Mouse (Mus musculus) layer of hippocampus, postnatal 10 days (tissue): ENCODE results near the gene Pilrb1. TPM values are rescaled to one million over a fixed set of nuclear protein-coding genes. Genes with fewer than 3 reads are reported as not detected.
"Not testable (repeated sequence)": the region's sequence is repeated elsewhere in the genome, so short reads cannot be mapped to it uniquely, and the experiment has no call there.

Experiments used
- DNase-seq, 2 experiments: peaks; one replicate each; pipeline ENCODE4 v3.0.0; 2021; ENCODE audit warnings: low spot score in 2 of 2
- long read RNA-seq: library from polyadenylated mRNA; stranded (forward); transcript quantifications from one replicate; pipeline ENCODE4 v2.0.0, GENCODE M21; 2023
- total RNA-seq, 2 experiments: library from RNA; stranded (reverse); gene quantifications; 2 replicates each; pipeline ENCODE4 v1.2.3; 2021

The Pilrb1 gene
- not detected for total RNA-seq
- long read RNA-seq, partial matches to known transcripts: 0 of 1 reads
- long read RNA-seq, other reads (novel, unspliced or antisense): 0 of 1 reads

- DNase-seq: not testable (repeated sequence)
Measured at GRCm38 (mm10) chr5:137857960-137858710, at the start of gene Pilrb1. Gene Pilrb1 (minus strand): TSS chr5:137858106.

GRCm38 (mm10) chr5:137897812-137898211 lies 39.9 kb upstream of the Pilrb1 start:
- no peak for DNase-seq

DNA sequence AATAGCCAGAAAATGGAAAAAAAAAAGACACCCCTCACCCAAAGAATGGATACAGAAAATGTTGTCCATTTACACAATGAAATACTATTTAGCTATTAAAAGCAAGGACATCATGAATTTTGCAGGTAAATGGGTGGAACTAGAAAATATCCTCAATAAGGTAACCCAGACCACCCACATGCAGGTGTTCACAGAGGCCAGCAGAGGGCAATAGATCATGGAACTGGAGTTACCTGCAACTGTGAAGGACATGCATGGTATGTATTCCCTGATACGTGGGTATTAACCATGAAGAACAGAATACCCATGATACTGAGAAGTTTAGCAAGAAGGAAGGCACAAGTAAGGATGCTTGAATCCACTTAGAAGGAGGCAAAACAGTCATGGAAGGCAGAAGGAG lies 35.0 kb upstream of the Pilrb1 start:
- DNase-seq: no peak

- no peak for DNase-seq
Measured at GRCm38 (mm10) chr5:137887666-137888065, 29.8 kb upstream of the Pilrb1 start.

DNA sequence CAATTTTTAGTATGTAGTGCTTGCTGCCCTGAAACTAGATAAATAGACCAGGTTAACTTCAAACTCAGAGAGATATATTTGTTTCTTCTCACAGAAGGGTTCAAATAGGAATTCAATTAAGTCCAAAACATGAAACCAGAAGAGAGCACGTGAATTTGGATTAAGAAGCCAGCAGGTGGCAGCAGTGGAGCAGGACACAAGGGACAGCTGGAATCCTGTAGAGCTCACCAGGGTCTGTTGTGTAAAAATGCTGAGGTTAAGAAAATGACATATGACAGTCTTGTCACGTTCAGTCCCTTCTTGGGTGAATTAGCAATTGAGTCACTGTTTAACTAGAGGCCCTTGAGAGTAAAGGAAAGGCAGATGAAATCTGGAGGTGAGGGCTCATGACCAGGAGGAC lies 28.0 kb upstream of the Pilrb1 start:
- peak; percentile 69 to 74 for DNase-seq

DNA sequence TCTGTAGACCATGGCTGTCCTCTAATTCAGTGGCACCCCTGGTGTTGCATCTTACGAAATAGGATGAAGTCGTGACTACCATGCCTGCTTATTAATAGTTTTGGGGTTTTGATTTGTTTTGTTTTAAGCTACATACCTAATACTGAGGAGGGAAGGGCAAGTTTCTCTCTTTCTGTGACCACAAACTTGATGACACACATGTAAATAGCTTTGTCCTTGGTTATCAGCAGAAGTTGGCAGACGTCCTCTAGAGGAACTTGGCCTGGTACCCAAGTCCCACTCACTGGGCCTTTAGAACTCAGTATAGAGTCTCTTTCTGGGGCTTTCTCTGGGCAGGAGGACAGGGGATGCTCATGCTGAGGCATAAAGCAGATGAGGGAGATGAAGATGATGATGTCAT lies 25.4 kb upstream of the Pilrb1 start:
- no peak for DNase-seq

GRCm38 (mm10) chr5:137882922-137883321 lies 25.0 kb upstream of the Pilrb1 start:
- DNase-seq: no peak

GRCm38 (mm10) chr5:137877860-137878259 lies 20.0 kb upstream of the Pilrb1 start:
- DNase-seq: peak; percentile 25 to 39

DNA sequence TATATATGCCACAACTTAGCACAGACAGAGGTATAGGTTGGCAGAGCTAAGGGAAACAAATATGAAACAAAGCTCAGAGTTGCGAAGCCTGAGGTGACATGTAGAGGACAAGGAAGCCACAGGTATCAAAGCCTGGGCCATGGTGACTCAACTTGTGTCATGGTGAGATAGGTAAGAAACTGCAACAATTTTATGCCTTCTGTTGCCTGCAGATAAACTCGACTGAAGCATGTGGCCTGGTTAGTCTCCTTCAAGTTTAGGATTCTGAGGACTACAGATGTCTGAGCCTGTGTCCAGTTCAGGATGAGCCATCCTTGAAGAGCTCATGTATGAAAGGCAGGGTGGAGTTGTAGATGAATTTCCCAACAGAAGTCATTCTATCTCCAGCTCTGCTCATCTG lies 17.1 kb upstream of the Pilrb1 start:
- no peak for DNase-seq

DNA sequence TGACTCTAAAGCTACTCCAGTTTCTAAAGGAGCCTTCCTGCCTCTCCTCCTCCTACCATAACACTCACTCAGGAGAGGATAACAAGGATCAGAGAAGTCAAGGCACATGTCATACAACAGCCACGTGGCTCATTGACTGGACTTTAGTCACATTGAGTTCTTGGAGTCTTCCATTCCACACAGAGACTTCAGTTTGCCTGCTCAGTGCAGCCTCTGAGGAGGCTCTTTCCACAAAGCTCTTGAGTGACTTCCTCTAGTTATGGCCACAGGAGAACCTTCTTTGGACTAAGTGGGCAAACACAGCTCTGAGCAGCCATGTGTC lies 14.4 kb upstream of the Pilrb1 start:
- not testable (repeated sequence) for DNase-seq

DNA sequence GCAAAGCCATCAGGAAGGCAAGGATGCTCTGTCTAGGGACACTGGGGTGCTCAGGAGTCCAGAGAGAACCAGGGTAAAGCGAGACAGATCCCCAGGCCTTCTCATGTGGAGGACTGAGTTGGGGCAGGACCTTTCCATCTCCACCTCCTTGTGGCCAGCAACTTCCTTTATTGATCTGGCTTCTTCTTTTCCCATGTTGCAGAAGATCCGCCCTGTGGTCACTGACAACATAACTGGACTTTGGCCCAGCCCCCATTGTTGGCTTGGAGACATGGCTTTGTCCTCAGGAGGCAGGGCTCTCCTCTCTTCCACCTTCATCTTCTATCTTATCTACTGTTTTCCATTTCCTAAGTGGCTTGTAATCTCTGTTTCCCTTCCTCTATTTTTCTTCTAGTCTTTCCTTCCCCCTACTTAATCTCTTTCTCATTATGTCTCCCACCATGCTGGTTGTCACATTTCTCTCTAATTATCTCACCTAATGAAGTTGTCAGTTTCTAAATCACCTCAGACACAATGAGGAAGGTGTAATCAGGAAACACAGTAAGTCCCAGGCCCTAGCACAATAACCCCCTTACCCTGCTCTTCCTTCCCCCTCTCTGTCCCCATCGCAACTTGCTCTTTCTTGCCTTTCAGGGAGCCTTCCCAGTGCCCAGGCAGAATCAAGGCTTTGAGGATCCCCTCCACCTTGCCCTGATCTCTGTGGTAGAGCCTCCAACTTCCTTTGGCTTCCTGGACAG lies 13.9 kb upstream of the Pilrb1 start, which contains the start of gene Pilrb2:
Pilrb2 (minus strand) TSS at position 172 of the 737 bp plus-strand sequence.
- DNase-seq: not testable (repeated sequence)

GRCm38 (mm10) chr5:137868600-137868999 lies 10.7 kb upstream of the Pilrb1 start:
- not testable (repeated sequence) for DNase-seq

DNA sequence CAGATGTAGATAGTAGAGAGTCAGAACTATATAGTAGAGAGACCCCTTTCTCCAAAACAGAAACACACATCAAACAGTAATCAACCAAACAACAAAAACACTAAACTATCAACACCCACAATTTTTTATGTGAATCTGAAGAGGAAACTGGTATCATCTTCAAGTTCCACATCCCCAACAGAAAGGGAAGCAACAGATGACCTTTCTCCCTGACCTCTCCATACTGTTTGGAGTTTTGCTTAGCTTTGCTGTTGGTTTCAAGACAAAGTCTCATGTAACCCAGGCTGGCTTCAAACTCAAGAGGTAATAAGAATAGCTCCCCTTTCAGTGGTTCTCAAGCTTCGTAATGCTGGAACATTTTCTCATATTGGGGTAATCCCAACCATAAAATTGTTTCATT lies 6.1 kb upstream of the Pilrb1 start:
- DNase-seq: not testable (repeated sequence)

GRCm38 (mm10) chr5:137856870-137857269 lies 1.0 kb downstream of the Pilrb1 start:
- not testable (repeated sequence) for DNase-seq

DNA sequence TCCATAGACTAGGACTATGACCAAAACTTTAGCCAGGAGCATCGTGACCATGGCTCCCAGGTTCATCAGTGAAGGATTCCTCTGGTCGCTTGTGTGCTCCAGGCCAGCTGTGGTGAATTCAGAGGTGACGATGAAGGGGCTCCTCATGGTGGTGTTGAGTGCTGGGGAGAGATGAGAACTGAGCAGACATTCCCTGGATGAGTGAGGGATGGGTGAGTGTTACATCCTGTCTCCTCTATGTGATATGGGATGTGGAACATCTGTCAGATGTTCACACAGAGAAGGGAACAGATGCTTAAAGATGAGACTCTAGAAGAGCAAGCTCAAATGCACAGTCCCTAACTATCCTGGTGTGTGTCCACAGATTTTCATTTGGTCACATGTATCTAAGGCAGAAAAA lies 3.0 kb downstream of the Pilrb1 start:
- DNase-seq: not testable (repeated sequence)

- DNase-seq: not testable (repeated sequence)
Measured at GRCm38 (mm10) chr5:137850313-137850712, 7.6 kb downstream of the Pilrb1 start.

DNA sequence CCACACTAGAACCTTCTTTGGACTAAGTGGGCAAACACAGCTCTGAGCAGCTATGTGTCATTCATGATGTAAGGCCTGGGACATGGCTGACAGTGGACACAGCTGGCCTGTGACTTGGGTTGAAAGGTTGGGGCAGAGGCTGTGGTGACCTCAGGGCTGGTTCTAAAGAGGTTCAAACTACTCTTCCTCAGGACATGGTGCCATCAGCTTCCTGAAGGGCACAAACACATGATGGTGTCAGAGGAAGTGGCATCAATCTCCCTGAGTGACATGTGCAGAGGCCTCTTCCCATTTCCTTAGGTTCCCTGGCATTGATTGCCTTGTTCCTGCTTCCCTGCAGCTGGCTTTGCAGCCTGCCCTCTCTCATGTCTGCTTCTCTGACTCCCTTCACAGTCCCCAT lies 20.8 kb downstream of the Pilrb1 start:
- DNase-seq: not testable (repeated sequence)

DNA sequence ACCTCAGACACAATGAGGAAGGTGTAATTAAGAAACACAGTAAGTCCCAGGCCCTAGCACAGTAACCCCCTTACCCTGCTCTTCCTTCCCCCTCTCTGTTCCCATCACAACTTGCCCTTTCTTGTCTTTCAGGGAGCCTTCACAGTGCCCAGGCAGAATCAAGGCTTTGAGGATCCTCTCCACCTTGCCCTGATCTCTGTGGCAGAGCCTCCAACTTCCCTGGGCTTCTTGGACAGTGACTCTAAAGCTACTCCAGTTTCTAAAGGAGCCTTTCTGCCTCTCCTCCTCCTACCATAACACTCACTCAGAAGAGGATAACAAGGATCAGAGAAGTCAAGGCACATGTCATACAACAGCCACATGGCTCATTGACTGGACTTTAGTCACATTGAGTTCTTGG lies 21.3 kb downstream of the Pilrb1 start:
- DNase-seq: no peak

GRCm38 (mm10) chr5:137835966-137836520 lies 21.9 kb downstream of the Pilrb1 start, which contains the start of gene Pilra:
Gene Pilra (minus strand): TSS chr5:137836281.
- DNase-seq: not testable (repeated sequence)

- DNase-seq: no peak
Measured at GRCm38 (mm10) chr5:137833500-137833899, 24.4 kb downstream of the Pilrb1 start.

- no peak for DNase-seq
Measured at GRCm38 (mm10) chr5:137831506-137831905, 26.4 kb downstream of the Pilrb1 start.

- DNase-seq: no peak
Measured at GRCm38 (mm10) chr5:137831106-137831505, 26.8 kb downstream of the Pilrb1 start.
